Mouse (Mus musculus): ENCODE measurements around the gene Tfb2m. TPM values are rescaled to one million over a fixed set of nuclear protein-coding genes. Genes with fewer than 3 reads are reported as not detected.

The Tfb2m gene
- polyA plus RNA-seq, 1 experiment from 2014 or later, result 31.5 TPM

DNA sequence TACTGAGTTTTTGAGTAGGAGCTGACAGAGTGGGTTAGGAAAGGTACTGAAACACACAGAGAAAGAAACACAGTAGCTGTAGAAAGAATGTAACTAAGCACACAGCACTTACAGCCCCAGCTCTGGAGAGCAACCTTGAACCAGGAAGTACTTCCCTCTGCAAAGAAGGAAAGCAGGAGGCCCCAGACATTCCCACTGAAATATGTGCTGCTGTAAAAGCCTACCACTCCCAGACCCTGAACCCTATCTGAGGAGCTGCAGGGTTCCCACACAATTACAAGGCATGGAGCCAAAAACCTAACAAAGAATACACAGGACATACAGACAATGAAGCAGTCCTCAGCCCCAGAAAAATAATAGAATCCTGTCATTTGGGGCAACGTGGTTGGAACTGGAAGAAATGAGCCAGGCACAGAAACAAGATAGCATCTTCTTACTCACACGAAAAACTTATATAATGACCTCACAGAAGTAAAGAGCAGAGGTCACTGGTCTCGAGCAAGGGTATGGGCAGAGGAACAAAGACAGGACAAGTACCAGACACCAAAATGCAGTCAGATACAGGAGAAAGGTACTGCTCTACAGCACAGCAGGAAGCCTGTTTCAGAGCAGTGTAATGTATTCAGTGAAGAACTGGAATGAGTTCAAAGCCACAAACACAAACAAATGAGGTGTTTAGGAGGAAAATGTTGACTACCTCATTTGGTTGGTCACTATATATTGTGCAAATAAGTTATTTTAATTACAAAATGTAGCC lies 60.1 kb downstream of the Tfb2m start:
- H3K9me3 ChIP-seq, result no peaks in the 10 kb centered on the region

DNA sequence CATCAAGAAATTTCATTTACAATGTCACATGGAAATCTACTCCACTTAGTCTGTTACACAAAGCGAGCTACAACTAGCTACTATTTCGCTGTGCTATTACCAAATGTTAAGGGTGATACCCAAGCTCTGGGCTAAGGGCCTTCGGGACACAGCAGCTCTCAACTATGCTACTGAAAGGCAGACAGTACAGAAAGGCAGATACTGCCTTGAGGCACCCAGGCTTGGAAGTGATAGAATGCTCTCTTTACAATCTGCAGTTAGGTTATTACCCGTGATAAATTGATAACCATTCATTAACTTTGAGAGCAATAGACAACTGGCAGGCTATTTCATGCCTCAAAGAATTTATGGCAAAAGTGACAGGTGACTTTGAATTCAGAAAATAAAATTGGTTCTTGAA lies 65.2 kb downstream of the Tfb2m start:
- H3K4me3 ChIP-seq (replicated peaks), result no peak overlapping the region
- no peaks in the 10 kb centered on the region for H3K36me3 ChIP-seq
- no peak overlapping the region for H3K4me2 ChIP-seq (replicated peaks)
- ATAC-seq, result no peak
- H3K9ac ChIP-seq (replicated peaks), result no peak overlapping the region
- no peaks in the 10 kb centered on the region for H3K27me3 ChIP-seq
- H3K9me3 ChIP-seq, result no peaks in the 10 kb centered on the region
- H3K27ac ChIP-seq, result no peak overlapping the region
- H3K4me1 ChIP-seq (replicated peaks), result 0 out of 2 replicates have a peak, but pooled peaks cover 3% of the 10 kb centered on the region
- 85% methylated on average over 4 of the region's 4 CpGs for WGBS

More for the DNA sequence above, 60.1 kb downstream of the Tfb2m start:
- H3K27ac ChIP-seq, result no peak overlapping the region
- H3K4me3 ChIP-seq (replicated peaks), result no peak overlapping the region
- no peak overlapping the region for H3K9ac ChIP-seq (replicated peaks)
- 0 out of 2 replicates have a peak, but pooled peaks cover 4% of the 10 kb centered on the region for H3K4me1 ChIP-seq (replicated peaks)
- H3K36me3 ChIP-seq, result no peaks in the 10 kb centered on the region
- H3K4me2 ChIP-seq (replicated peaks), result no peak overlapping the region
- no peaks in the 10 kb centered on the region for H3K27me3 ChIP-seq
- ATAC-seq, result no peak
- 31% methylated on average over 3 of the region's 3 CpGs for WGBS

Other genes starting within 250 kb of the Tfb2m start
- 14.5 and 17.5 TPM in 2 replicates for gene Smyd3, start 28.2 kb downstream of the Tfb2m start, polyA plus RNA-seq (2015; fragmentation: Nextera tagmentation; extraction: Ambion mirVana)
- 27.9 and 28.2 TPM in 2 replicates for gene Cnst, start 103 bp upstream of the Tfb2m start, polyA plus RNA-seq (2015; fragmentation: Nextera tagmentation; extraction: Ambion mirVana)
- gene Sccpdh, start 121.9 kb upstream of the Tfb2m start, polyA plus RNA-seq (2015; fragmentation: Nextera tagmentation; extraction: Ambion mirVana), result 114 and 126 TPM in 2 replicates
- gene Kif28, start 199.0 kb upstream of the Tfb2m start, polyA plus RNA-seq (2015; fragmentation: Nextera tagmentation; extraction: Ambion mirVana), result 0.07 TPM in 1 of 2 replicates, not detected in the other